Mouse (Mus musculus) common myeloid progenitor, adult 5-6 weeks (primary cell): Measurements from ENCODE around the gene Col8a2. TPM values are rescaled to one million over a fixed set of nuclear protein-coding genes. Genes with fewer than 3 reads are reported as not detected.

ENCODE experiments used
- ATAC-seq: replicated peaks from 2 replicates; pipeline ENCODE4 v1.8.0; 2016; ENCODE audit warnings: low read depth, mild to moderate bottlenecking, moderate TSS enrichment, inconsistent platforms; ENCODE audit not compliant: poor library complexity, severe bottlenecking
- total RNA-seq: library from RNA; stranded (forward); fragments of 200-1000, 187-1606 nt; gene quantifications from 2 replicates; pipeline ENCODE4 v1.2.3, GENCODE M21; 2017

Gene Col8a2
- total RNA-seq, 1 experiment from 2014 or later = not detected

DNA sequence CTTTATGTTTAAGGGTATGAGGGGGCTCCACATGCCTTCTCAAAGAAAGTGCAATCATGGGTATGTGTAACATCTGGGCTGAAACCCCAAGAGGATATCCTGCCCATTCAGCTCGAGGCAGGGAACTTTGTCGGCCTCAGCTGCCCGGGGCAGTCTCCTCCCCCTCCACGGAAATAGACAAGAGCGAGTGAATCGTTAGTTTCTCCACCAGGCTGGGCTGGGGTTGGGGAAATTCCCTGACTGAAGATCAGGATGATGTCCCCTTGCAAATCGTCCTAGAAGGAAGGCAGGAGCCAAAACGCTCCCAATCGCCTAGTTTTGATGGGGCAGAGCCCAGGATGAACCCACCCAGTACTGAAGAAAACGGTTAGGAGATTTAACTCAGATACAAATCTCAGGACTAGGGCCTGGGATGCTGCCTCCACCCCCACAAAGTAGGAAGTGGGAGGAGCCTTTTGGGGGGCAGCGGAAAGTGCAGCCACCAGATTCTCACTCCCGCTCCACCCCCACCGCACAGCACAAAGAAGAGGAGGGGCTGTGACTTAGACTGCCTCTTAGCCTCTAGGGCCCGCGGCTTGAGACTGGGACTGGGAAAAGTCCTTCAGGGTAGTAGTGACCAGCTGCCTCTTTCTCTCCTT lies 27.0 kb upstream of the Col8a2 start:
- peak; percentile 30 for ATAC-seq

DNA sequence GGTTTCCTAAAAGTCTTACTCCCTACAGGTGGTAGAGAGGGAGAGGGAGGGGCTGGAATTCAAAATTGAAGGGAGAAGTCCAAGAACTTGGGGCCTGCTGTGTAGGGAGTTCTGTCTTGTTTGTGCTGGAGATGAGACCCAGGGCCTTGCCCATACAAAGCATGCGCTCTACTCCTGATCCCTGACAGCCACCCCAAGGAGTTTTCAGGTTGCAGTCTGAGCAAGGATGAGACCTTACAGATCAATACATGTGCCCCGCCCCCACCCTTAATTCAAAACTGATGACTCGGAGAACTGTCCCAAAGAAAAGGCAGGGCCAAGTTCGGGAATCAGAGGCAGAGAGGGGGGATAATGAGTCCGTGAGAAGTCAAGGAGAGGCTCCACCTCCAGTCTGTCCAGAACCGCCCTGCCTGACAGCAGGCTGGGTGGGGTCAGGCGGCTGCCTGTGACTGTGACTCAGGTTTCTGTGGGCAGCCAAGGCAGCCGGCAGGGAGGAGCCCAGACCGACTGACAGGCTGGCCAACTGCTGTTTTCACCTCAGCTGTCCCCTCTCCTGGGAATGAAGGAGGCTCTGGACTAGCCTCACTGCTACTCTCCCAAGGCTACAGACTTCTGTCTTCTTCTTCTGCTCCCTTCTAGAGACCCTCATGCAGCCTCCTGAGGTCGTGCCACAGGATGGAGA lies 25.9 kb upstream of the Col8a2 start:
- peak; percentile 41 for ATAC-seq

DNA sequence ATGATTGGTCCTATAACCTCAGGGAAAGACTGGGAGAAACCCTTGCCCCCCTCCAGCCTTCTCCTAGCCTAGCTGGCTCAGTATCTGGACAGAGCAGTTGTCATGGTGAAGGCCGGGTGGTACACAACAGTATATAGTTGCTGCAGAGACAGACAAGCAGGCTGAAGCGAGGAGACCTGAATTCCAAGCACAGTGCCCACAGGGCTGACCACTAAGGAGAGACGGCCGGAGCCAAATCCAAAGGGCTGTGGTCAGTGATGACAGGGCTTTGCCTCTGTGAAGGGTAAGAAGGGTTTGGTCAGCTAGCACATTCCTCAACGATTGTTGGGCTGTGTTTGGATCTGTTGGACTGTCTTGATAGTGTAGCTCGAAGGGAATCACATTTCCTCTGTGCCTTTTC lies 25.3 kb upstream of the Col8a2 start:
- no peak for ATAC-seq

DNA sequence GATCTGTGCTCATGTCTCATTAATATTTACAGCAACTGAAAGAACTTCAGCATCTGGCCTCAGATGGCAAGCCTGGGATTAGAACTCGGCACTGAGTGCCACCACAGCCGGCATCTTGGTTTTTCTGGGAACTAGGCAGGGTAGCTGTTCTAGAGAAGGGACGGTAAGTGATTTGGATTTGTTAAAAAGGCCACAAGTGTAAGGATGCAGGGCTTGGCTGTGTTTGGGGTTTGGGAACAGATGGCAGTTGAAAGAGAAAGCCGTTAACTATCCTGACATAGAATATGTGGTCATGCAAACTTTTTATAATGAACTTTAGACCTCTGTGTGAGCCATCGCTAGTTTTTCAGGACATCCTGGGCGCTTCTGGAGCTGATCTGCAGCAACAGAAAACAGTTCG lies 24.9 kb upstream of the Col8a2 start:
- no peak for ATAC-seq

DNA sequence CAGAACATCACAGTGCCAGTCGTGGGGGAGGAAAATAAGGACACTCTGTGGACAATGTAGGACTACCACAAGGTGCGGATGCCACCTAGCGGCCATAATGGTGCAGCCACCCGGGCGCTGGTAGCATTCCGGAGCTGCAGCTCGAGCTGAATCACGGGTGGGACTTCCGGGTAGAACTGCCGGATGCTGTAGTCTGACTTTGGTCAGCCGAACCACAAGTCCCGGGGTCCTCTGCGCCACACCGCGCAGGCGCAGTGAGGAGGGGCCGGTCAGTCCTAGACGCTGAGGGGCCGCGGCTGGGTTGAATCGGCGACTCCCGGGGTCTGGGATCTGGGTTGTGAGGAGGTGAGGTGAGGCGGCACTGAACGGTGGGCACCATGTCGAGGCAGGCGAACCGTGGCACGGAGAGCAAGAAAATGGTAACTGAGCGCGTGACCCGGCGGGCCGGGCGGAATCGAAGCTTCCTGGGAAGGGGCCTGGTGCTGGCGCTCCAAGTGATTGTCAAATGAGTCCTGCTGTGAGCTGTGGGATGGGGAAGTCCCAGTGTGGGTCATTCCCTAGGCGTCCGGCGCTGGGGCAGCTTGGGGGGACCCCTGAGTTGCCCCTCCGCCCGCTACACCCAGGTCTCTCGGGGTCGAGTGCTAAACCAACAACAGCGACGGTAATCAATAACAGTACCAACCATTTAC lies 24.3 kb upstream of the Col8a2 start, which contains the start of gene Trappc3:
TSS of gene Trappc3 (plus strand) at position 207 of the 689 bp plus-strand sequence.
- ATAC-seq = peak; percentile 80

DNA sequence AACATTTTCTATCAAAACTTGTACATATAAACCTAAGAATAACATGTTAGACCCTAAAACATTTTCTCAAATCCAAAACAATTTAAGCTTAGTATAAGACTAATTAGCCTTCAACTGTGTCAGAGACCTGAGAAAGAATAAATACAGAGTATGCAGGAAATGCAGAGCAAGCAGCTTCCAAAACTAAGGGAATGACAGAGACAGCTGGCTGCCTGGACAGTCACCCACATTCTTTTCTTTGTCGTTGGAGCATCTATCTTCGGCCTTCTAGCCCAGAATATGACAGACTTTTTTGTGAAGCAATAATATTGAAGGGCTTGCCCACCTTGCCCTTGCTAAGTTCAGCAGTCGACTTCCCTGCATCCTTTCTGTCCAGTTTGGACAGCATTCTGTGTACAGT lies 17.3 kb upstream of the Col8a2 start:
- ATAC-seq = no peak

DNA sequence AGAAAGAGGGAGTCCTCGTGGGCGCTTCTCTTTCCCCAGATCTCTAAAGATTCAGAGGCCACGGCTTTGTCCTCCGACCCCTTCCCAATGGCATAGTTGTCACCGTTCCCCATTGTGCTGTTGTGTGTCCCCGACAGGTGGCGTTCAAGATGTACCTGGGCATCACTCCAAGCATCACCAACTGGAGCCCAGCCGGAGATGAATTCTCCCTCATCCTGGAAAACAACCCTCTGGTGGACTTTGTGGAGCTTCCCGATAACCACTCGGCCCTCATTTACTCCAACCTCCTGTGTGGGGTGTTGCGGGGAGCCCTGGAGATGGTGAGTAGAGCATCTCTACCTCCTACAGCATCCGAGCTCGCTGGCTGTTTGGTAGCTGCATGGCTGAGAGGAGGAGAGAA lies 12.8 kb upstream of the Col8a2 start:
- ATAC-seq = no peak

DNA sequence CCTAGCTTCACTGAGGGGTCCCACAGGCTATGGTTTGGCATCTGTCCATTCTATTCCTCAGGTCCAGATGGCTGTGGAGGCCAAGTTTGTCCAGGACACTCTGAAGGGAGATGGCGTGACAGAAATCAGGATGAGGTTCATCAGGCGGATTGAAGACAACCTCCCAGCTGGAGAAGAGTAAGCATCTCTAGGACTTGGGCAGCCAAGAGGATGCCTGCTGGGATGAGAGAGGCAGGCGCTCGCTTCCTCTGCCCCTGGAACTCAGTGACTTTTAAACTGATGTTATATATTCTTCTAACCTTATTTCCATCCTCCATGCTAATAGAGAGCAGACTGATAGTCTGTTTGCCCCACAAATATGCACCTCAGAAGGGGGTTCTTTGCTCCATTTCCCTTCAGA lies 11.5 kb upstream of the Col8a2 start:
- ATAC-seq = no peak

DNA sequence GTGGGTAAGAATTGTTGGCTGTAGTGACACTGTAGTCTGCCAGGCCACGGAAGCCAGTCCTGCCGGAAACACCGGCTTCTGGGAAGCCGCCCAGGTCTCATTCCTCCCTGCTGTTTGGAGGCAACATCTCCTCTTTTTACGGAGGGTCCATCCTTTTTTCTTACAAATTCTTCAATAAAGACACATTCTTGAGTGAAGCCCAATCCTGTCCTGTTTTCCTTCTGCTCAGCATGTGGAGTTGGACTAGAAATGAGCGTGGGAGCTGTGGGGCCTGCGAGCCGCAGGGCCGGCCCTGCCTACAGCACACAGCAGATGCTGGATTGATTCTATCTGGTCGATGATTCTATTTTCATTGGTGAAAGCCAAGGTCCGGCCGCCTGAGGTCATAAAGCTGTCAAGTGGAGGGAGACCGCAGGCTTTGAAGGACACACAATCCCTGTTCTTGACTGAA lies 10.9 kb upstream of the Col8a2 start:
- no peak for ATAC-seq

DNA sequence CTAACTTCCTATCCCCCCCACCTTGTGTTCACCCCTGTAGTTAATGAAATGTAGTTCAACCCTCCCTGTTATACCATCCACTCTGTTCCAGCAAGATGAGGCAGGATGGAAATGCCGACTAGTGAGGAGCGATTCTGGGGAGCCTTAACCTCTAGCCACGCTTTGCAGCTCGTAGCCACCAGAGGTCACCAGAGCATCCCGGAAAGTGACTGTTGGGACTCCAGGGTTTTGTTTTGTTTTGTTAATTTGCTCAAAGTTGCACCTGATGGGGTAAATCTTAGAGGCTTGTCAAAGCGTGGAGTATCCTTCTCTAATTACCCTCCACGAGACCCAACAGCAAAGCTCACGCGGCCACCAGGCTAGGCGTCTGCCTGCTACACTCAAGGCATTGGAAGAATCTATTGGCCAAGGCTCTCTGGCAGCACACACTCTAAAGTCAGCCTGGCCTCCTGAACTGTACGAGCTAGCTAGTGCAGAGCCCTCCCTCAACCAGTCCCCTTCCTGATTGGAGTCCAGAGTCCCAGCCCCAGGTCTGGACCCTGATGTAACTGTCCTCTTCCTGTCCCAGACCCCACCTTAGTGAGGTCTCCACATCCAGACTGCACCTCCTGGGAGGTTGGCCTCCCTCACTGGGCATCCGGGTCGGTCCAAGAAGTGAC lies 8.6 kb upstream of the Col8a2 start:
- ATAC-seq = peak; percentile 90

DNA sequence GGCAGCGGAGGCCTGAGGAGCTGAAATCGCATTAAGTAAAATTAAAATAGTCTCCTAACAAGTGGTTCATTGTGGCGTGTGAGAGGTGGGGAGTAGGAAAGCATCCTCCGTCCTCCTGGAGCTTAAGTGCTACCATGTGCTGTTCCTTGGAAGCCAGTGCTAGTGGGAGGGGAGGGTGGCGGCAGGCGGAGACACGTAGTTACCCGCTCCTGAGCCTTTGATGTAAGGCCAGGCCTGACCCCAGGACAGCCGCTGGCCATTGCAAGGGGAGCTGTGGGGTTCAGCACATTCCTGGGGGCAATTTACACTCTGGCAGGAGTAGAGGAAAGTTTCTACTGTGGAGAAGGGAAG lies 8.1 kb upstream of the Col8a2 start:
- ATAC-seq = no peak

DNA sequence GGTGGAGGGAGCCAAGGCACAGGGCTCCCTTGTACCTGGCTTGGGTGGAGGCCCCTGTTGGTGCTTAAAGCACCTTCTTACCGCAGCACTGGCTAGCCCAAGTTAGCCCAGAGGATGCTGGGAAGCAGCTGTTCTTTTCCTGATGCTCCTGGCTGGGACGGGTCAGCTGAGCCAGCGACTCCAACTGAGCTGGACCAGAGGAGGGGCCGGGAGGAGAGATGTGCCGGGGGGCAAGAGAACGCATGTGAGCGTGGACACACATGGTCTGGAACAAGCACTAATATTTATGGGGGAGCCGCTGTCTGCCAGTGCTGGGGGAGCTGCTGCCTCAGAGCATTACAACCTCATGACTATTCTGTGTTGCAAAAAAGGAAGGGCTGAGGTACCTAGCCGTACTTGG lies 7.6 kb upstream of the Col8a2 start:
- no peak for ATAC-seq

DNA sequence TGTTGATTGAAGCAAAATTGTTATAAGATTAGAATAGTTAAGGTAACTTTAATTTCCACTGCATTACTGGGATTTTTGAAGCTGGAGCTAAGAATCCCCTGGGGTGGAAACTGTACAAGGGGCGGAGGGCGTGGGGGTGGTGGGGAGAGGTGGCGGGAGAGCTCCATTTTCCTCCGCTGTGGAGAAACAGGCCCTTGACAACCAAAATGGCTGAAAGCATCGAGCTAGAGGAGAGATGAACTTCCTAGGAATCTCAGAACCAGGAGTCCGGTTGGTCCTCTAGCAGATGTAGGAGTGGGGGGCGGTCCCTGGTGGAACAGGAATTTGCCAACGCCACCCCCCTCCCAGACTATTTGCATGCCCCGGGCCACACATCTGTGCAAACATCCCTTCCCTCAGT lies 4.9 kb upstream of the Col8a2 start:
- no peak for ATAC-seq

DNA sequence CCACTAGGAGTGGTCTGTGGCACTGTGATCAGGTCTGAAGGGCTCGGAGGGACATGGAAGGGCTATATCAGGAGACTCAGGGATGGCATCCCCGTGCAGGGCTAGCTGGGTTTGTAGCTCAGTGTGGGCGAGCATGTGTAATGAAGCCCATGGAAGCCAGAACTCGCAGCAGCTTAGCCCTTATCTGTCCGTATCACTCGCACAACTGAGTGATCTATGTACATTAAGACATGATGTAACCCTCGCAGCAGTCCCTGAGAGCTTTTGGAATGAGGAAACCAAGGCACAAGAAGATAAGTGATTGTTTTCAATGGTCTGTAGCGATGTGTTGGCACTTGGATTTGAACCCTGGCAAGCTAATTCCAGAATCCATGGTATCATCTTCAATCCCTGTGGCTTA lies 3.0 kb upstream of the Col8a2 start:
- ATAC-seq = no peak

DNA sequence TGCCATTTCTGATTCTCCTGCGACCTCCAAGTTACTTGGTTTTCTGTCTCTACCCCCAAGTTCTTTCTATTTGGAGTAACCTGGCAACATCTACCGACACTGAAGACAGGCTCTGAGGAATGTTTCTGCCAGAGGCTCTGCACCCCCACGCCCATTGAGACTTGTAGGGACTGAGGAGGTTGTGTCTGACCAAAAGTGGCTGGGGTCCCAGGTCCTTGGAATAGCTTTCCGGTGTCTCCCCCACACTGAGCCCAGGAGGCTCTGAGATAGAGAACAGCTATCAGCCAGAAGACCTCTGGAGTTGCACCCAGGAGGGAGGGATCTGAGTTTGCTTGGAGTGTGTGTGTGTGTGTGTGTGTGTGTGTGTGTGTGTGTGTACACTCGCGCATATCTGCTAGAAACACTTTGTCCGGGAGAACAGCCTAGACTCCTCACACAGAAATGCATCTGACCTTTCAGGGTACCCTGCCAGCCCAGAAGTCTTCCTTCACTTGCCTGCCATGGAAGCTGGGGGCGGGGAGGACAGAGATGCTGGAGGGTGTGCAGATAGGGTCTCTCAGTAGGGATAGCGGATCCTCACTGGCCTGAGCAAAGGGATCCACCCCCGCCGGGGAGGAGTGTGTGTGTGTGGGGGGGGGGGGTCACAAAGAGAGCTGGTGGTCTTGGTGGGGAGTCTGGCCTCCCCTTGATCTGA lies 856 bp downstream of the Col8a2 start:
- ATAC-seq = no peak

DNA sequence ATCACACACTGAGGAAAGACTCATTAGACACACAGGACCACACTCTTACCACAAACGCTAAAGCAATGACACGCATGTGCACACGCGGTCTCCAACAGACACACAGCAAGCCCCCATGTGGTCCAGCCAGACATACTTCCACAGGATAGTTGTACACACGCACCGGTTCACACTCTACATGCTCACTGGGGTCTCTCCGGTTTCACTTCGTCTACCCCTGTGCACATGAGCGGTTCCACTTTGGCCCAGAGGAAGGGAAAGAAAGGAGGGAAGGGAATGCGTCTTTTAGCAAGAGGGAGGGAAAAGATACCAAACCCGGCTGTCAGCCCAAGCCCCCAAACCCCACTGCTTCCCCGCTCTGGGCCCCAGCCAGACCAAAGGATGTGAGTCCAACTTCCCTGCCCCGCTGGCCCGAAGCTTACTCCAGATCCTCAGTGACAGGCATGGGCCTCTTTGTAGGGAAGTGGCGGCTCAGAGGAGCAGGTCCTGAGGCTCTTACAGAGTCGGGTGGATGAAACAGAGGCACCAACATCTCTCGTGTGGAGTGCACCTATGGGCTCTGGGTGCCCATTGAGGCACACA lies 1.6 kb downstream of the Col8a2 start:
- peak; percentile 45 for ATAC-seq

DNA sequence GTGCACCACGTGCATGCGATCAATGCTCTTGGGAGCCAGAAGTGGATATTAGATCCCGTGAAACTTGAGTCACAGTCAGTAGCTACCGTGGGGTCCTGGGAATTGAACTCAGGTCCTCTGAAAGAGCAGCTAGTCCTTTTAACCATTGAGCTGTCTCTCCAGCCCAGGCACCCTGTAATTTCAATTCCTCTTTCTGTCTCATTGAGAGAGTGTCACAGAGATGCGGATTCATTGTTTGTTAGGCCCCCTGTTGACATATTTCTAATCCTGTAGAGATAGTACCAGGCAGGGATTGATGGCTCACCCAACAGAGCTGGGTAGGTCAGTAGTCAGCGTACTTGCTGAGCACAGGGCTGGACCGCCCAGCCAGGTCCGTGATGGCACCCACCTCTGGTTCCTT lies 3.7 kb downstream of the Col8a2 start:
- no peak for ATAC-seq

DNA sequence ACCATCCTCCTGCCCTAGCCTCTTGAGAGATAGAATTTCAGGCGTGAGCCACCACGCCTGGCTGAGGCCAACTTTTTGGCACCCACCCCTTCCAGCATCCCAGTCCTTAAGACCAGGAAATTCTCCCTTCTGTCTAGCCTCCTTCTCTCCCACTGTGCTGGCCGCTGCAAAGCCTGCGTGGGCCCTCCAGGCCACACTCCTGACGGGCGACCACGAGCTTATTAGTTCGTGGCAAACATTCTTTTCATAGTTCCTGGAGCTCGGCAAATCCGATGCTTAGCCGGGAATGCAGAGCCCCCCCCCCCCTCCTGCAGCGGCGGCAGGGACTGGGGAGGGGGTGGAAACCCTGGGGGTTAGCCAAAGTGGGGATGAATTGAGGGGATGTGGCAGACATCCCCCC lies 4.6 kb downstream of the Col8a2 start:
- no peak for ATAC-seq

DNA sequence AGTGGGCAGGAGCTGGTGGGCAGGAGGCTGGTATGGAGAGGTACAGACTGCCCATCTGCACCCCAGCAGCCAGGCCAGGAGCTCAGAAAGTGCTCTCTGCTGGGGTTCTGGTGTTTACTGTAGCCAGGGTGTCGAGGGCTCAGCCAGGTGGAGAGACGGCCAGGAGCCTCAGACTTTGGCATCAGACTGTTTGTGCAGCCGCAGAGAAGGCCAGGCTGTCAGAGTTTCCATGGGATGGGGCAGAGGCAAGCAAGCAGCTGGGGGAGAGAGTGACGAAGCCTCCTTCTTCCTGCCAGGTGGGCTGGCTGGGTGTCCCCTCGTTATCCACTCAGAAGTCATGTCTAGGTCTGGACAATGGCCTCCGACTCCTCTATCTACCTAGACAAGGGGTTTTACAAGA lies 8.6 kb downstream of the Col8a2 start:
- ATAC-seq = no peak

DNA sequence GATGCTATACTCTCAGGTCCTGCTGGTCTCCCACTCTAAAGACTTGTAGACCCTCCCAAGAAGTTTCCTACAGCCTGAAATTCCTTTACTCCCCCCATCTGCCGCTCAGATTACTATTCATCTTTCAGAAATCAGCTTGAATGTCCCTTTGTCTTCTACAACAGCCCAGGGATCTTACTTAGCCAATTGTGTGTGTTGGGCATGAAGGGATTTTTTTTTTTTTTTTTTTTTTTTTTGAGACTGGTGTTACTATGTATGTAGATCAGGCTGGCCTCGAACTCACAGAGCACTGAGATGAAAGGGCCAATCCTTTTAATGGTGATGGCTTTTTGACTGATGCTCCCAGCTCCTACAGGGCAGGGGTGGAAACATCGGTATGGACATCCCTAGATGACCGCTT lies 9.3 kb downstream of the Col8a2 start:
- no peak for ATAC-seq
